Mouse (Mus musculus) B cell, adult (primary cell): ENCODE data around the gene Cldn17. TPM values are rescaled to one million over a fixed set of nuclear protein-coding genes. Genes with fewer than 3 reads are reported as not detected.

Experiments used
- total RNA-seq: library from RNA; stranded (reverse); gene quantifications from 4 replicates; pipeline ENCODE4 v1.2.4, GENCODE M21; 2023; ENCODE audit not compliant: inconsistent age

Cldn17 gene
- total RNA-seq: not detected in 4 replicates

DNA sequence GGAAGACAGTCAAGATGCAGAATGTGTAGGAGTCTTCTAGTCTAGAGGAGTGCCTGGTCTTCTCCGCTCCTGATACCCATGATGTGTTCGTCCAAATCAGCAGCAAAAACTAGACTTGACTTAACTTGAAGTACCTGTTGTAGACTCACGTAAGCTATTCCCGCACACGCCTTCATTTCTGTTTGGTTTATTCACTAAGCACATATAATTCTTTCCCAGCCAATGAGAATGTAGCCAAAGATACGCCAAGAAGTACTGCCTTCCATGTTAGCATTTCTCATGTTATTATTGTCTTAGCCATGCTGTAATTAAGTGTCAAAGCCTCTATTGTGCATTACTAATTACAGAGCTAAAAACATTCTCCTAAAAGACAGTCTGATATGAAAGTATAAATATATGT is at the start of gene Cldn17:
Gene Cldn17 (minus strand): TSS at position 101 of the 400 bp plus-strand sequence.

Other genes starting within 250 kb of the Cldn17 start
- gene Grik1, start 216.7 kb downstream of the Cldn17 start, total RNA-seq: not detected in 4 replicates
- not detected in 4 replicates for gene Cldn8, start 56.2 kb upstream of the Cldn17 start, total RNA-seq
- not detected in 4 replicates for gene Krtap24-1, start 105.3 kb upstream of the Cldn17 start, total RNA-seq
- not detected in 4 replicates for gene 2310079G19Rik, start 120.7 kb upstream of the Cldn17 start, total RNA-seq
- gene Krtap26-1, start 140.8 kb upstream of the Cldn17 start, total RNA-seq: not detected in 4 replicates
- not detected in 4 replicates for gene Krtap27-1, start 164.7 kb upstream of the Cldn17 start, total RNA-seq
- gene 2310061N02Rik, start 201.0 kb upstream of the Cldn17 start, total RNA-seq: not detected in 4 replicates
- gene Krtap13-1, start 221.9 kb upstream of the Cldn17 start, total RNA-seq: not detected in 4 replicates
- not detected in 4 replicates for gene Krtap13, start 244.7 kb upstream of the Cldn17 start, total RNA-seq